Mouse (Mus musculus) midbrain, embryonic 13.5 days (tissue): ENCODE data around the gene Nt5c2. TPM values are rescaled to one million over a fixed set of nuclear protein-coding genes. Genes with fewer than 3 reads are reported as not detected.

Experiments used
- ATAC-seq: fragments of 200-750 bp; cut with Nextera tagmentation; 2 replicates; pipeline ENCODE4 v1.8.0; 2017; ENCODE audit warnings: mild to moderate bottlenecking, moderate TSS enrichment, moderate library complexity
- H3K27ac ChIP-seq: fragments of 300-500 bp; sonication (generic); 2 replicates; pipeline ENCODE4 v1.5.1; 2015; ENCODE audit warnings: inconsistent platforms, mild to moderate bottlenecking, moderate library complexity
- H3K27me3 ChIP-seq: fragments of 300-500 bp; sonication (generic); 2 replicates; pipeline ENCODE4 v1.6.1; 2015; ENCODE audit warnings: mild to moderate bottlenecking, inconsistent platforms
- H3K36me3 ChIP-seq: fragments of 300-500 bp; sonication (generic); 2 replicates; pipeline ENCODE4 v1.6.1; 2015; ENCODE audit warnings: mild to moderate bottlenecking, inconsistent platforms
- H3K4me1 ChIP-seq: fragments of 300-500 bp; sonication (generic); replicated peaks from 2 replicates; pipeline ENCODE4 v1.6.1; 2015; ENCODE audit warnings: inconsistent platforms
- H3K4me2 ChIP-seq: fragments of 300-500 bp; sonication (generic); replicated peaks from 2 replicates; pipeline ENCODE4 v1.6.1; 2015; ENCODE audit warnings: moderate library complexity, mild to moderate bottlenecking, inconsistent platforms
- H3K4me3 ChIP-seq: fragments of 300-500 bp; sonication (generic); replicated peaks from 2 replicates; pipeline ENCODE4 v1.5.1; 2015; ENCODE audit warnings: mild to moderate bottlenecking, inconsistent platforms
- H3K9ac ChIP-seq: fragments of 300-500 bp; sonication (generic); replicated peaks from 2 replicates; pipeline ENCODE4 v1.6.1; 2015; ENCODE audit warnings: mild to moderate bottlenecking, inconsistent platforms
- H3K9me3 ChIP-seq: fragments of 300-500 bp; sonication (generic); 2 replicates; pipeline ENCODE4 v1.6.1; 2016; ENCODE audit warnings: mild to moderate bottlenecking, inconsistent platforms
- WGBS: fragments of 180-500 bp; shearing (Covaris S2); methylation state at CpG from one replicate; pipeline ENCODE4 v1.1.7; 2015; 5-methylcytosine and 5-hydroxymethylcytosine counted together
- polyA plus RNA-seq: library from polyadenylated mRNA; unstranded; fragments of >200 nt; fragmentation: Nextera tagmentation; extraction: Ambion mirVana; gene quantifications from 2 replicates; pipeline ENCODE4 v1.2.1, GENCODE M21; 2015

The Nt5c2 gene
- polyA plus RNA-seq, 1 experiment from 2014 or later: 97.2 TPM

- peaks cover 8% of the 10 kb centered on the region for H3K4me1 ChIP-seq
- no peak overlapping the region for H3K4me2 ChIP-seq
- H3K36me3 ChIP-seq: 0 out of 2 replicates have a peak, but pooled peaks cover 2% of the 10 kb centered on the region
- no peak overlapping the region for H3K9ac ChIP-seq
- WGBS: 89% methylated on average over 4 of the region's 4 CpGs
- ATAC-seq: no peak
- no peaks in the 10 kb centered on the region for H3K9me3 ChIP-seq
- no peak overlapping the region for H3K4me3 ChIP-seq
- no peaks in the 10 kb centered on the region for H3K27me3 ChIP-seq
- no peak overlapping the region for H3K27ac ChIP-seq
Measured at GRCm38 (mm10) chr19:46905971-46906370, 109.0 kb downstream of the Nt5c2 start.

DNA sequence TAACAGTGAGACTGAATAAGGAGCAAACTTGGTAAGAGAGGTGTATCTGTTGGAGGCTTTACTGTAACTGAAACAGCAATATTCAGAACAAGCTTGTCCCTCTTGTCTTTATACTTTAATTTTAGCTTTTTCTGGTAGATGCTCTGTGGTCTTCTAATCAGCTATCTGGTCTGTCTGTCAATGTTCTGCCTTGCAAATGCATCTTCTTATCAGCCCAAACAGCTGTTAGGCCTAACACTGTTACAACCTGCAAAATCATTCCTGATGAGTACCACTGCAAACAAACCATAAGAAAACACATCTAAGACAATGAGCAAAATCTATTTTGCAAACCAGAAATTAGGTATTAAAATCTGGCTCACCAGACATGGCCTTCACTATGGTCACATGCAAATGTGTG lies 109.6 kb downstream of the Nt5c2 start:
- no peak overlapping the region for H3K4me2 ChIP-seq
- H3K4me1 ChIP-seq: peaks cover 8% of the 10 kb centered on the region
- no peak overlapping the region for H3K4me3 ChIP-seq
- no peaks in the 10 kb centered on the region for H3K27me3 ChIP-seq
- no peak overlapping the region for H3K27ac ChIP-seq
- H3K36me3 ChIP-seq: 0 out of 2 replicates have a peak, but pooled peaks cover 2% of the 10 kb centered on the region
- no peaks in the 10 kb centered on the region for H3K9me3 ChIP-seq
- no peak overlapping the region for H3K9ac ChIP-seq
- ATAC-seq: no peak

- WGBS: 97% methylated on average over 1 of the region's 1 CpGs
- no peak overlapping the region for H3K9ac ChIP-seq
- H3K27me3 ChIP-seq: no peaks in the 10 kb centered on the region
- peaks cover 8% of the 10 kb centered on the region for H3K4me1 ChIP-seq
- H3K36me3 ChIP-seq: 0 out of 2 replicates have a peak, but pooled peaks cover 2% of the 10 kb centered on the region
- H3K9me3 ChIP-seq: no peaks in the 10 kb centered on the region
- H3K4me2 ChIP-seq: no peak overlapping the region
- ATAC-seq: no peak
- no peak overlapping the region for H3K4me3 ChIP-seq
- H3K27ac ChIP-seq: no peak overlapping the region
Measured at GRCm38 (mm10) chr19:46904907-46905306, 110.0 kb downstream of the Nt5c2 start.

DNA sequence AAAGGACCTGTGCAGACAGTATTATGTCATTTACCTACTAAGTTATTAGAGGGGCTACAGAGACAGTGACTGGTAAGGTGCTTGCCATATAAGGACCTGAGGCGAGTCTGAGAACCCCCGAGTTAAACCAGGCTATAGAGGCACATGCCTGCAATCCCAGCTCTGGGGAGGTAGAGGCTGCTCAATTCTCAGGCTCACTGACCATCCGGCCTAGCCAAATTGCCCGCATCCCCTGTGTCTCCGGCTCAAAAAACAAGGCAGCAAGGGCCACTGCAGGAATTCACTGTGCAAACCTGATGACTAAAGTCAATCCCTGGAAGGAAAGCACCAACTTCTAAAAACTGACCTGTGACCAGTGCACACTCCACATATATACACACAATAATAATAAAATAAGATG lies 111.6 kb downstream of the Nt5c2 start:
- H3K4me3 ChIP-seq: no peak overlapping the region
- 95% methylated on average over 5 of the region's 5 CpGs for WGBS
- H3K9ac ChIP-seq: no peak overlapping the region
- no peak overlapping the region for H3K27ac ChIP-seq
- H3K27me3 ChIP-seq: no peaks in the 10 kb centered on the region
- no peaks in the 10 kb centered on the region; the same call in 1 of the 2 replicates for H3K4me1 ChIP-seq
- H3K4me2 ChIP-seq: no peak overlapping the region
- peaks cover 11% of the 10 kb centered on the region for H3K36me3 ChIP-seq
- no peak for ATAC-seq
- no peaks in the 10 kb centered on the region for H3K9me3 ChIP-seq

DNA sequence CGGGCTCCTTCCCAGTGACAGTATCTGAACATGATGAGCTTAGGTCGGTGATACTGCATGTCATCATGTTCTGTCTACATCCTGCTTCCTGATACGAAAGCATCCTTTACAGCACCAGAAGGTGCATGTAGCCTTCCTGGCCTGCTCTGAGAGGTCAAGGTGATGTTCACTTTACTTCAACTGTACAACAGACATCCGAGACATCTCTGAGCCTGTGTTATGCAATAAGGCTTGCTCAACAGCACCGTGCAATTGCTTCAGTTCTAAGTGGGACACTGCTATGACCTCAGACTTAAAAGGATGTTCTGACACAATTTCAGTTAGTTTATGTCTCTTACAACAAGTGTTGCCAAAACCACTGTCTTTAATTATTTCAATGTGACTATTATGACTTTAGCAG lies 113.6 kb downstream of the Nt5c2 start:
- no peak overlapping the region for H3K4me3 ChIP-seq
- no peak for ATAC-seq
- 96% methylated on average over 5 of the region's 5 CpGs for whole genome bisulfite sequencing

DNA sequence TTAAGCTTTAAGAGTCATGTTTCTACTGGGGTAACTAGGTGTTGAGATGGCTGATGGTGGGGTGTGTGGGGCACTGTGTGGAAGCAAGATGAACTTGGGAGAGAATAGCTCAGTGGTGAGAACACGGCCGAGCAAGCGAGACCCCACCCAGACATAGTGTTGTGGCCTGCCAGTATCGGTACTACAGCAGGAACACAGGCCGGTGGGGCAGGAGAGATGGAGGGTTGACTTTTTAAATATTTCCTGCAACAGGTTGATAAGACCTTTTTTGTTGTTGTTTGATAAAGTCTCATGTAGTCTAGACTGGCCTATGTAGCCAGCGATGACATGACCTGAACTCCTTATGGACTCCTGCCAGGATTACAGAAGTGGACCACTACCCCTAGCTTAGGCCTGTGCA lies 114.2 kb downstream of the Nt5c2 start:
- peaks cover 6% of the 10 kb centered on the region for H3K9me3 ChIP-seq
- 94% methylated on average over 6 of the region's 6 CpGs for WGBS
- no peak overlapping the region for H3K9ac ChIP-seq
- no peak overlapping the region for H3K4me3 ChIP-seq
- no peak for ATAC-seq
- no peak overlapping the region for H3K27ac ChIP-seq
- H3K36me3 ChIP-seq: peaks cover 32% of the 10 kb centered on the region
- H3K4me2 ChIP-seq: no peak overlapping the region
- H3K4me1 ChIP-seq: no peaks in the 10 kb centered on the region
- H3K27me3 ChIP-seq: no peaks in the 10 kb centered on the region

More for the DNA sequence above, 113.6 kb downstream of the Nt5c2 start:
- peaks cover 6% of the 10 kb centered on the region for H3K9me3 ChIP-seq
- H3K27me3 ChIP-seq: no peaks in the 10 kb centered on the region
- H3K27ac ChIP-seq: no peak overlapping the region
- H3K4me1 ChIP-seq: no peaks in the 10 kb centered on the region; the same call in 1 of the 2 replicates
- no peak overlapping the region for H3K9ac ChIP-seq
- peaks cover 28% of the 10 kb centered on the region for H3K36me3 ChIP-seq
- no peak overlapping the region for H3K4me2 ChIP-seq

DNA sequence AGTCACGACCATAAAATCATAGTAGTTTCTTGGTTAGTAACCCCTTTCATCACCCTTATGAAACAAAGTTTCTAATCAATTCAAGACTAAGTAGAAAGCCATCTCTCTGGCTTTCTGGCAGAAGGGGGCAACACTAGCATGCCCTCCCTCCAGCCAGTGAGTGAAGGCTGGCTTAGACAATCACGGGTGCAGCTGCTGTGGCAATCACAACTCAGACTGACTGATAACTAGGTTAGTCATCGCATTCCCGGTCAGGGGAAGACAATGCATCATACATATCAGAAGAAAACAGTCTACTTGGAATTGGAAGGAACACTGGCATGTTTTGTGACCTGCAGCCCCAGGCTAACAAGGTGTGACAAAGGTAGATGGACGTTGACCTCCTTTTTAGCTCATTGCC lies 115.1 kb downstream of the Nt5c2 start:
- peaks cover 6% of the 10 kb centered on the region for H3K9me3 ChIP-seq
- no peaks in the 10 kb centered on the region for H3K27me3 ChIP-seq
- H3K27ac ChIP-seq: no peak overlapping the region
- peaks cover 36% of the 10 kb centered on the region for H3K36me3 ChIP-seq
- no peak overlapping the region for H3K4me2 ChIP-seq
- 81% methylated on average over 5 of the region's 5 CpGs for WGBS
- no peak for ATAC-seq
- H3K4me1 ChIP-seq: no peaks in the 10 kb centered on the region
- no peak overlapping the region for H3K9ac ChIP-seq
- H3K4me3 ChIP-seq: no peak overlapping the region

DNA sequence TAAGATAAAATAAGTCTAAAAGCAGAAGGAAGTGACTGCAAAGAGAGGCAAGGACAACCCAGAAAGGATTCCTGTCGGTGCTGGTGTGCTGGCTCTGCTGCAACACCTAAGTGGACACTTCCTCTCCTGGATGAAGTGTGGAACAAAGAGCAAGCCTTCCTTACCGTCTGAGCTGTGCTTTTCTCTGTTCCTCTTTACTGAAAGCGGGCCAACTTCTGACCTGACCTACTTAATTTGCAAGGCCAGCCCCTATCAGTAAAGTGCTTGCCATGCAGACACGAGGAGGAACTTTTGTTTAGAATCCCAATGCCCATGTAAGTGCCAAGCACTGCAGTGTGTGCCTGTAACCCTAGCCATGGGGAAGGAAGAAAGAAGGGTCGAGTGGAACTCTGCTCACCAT lies 115.6 kb downstream of the Nt5c2 start:
- H3K9me3 ChIP-seq: peaks cover 6% of the 10 kb centered on the region
- H3K27ac ChIP-seq: no peak overlapping the region
- H3K4me3 ChIP-seq: no peak overlapping the region
- H3K27me3 ChIP-seq: no peaks in the 10 kb centered on the region
- ATAC-seq: no peak
- peaks cover 38% of the 10 kb centered on the region for H3K36me3 ChIP-seq
- WGBS: 65% methylated on average over 5 of the region's 5 CpGs
- no peak overlapping the region for H3K4me2 ChIP-seq
- no peaks in the 10 kb centered on the region for H3K4me1 ChIP-seq
- no peak overlapping the region for H3K9ac ChIP-seq

GRCm38 (mm10) chr19:46898222-46898621 lies 116.7 kb downstream of the Nt5c2 start:
- WGBS: 90% methylated on average over 5 of the region's 5 CpGs
- no peak overlapping the region for H3K27ac ChIP-seq
- H3K36me3 ChIP-seq: peaks cover 40% of the 10 kb centered on the region
- H3K9ac ChIP-seq: no peak overlapping the region
- ATAC-seq: no peak
- H3K4me3 ChIP-seq: no peak overlapping the region
- H3K4me2 ChIP-seq: no peak overlapping the region
- no peaks in the 10 kb centered on the region for H3K27me3 ChIP-seq
- H3K9me3 ChIP-seq: peaks cover 6% of the 10 kb centered on the region
- H3K4me1 ChIP-seq: no peaks in the 10 kb centered on the region

- WGBS: 84% methylated on average over 3 of the region's 3 CpGs
- H3K36me3 ChIP-seq: peaks cover 43% of the 10 kb centered on the region
- H3K9me3 ChIP-seq: peaks cover 6% of the 10 kb centered on the region
- no peak overlapping the region for H3K27ac ChIP-seq
- no peak overlapping the region for H3K4me2 ChIP-seq
- no peak overlapping the region for H3K9ac ChIP-seq
- H3K27me3 ChIP-seq: no peaks in the 10 kb centered on the region
- no peak for ATAC-seq
- H3K4me3 ChIP-seq: no peak overlapping the region
- no peaks in the 10 kb centered on the region for H3K4me1 ChIP-seq
Measured at GRCm38 (mm10) chr19:46897135-46897534, 117.8 kb downstream of the Nt5c2 start.

GRCm38 (mm10) chr19:46893484-46893883 lies 121.5 kb downstream of the Nt5c2 start:
- H3K27ac ChIP-seq: no peak overlapping the region
- ATAC-seq: no peak
- peaks cover 6% of the 10 kb centered on the region for H3K9me3 ChIP-seq
- no peak overlapping the region for H3K9ac ChIP-seq
- WGBS: 92% methylated on average over 7 of the region's 7 CpGs
- no peak overlapping the region for H3K4me2 ChIP-seq
- peaks cover 72% of the 10 kb centered on the region for H3K36me3 ChIP-seq
- no peaks in the 10 kb centered on the region for H3K27me3 ChIP-seq
- H3K4me1 ChIP-seq: no peaks in the 10 kb centered on the region
- no peak overlapping the region for H3K4me3 ChIP-seq

GRCm38 (mm10) chr19:46892856-46893255 lies 122.1 kb downstream of the Nt5c2 start:
- Histone ChIP-seq H3K4me3 (no peak overlapping the region), H3K9ac (no peak overlapping the region), H3K27ac (no peak overlapping the region), H3K4me2 (no peak overlapping the region), H3K36me3 (peaks cover 72% of the 10 kb centered on the region), H3K9me3 (peaks cover 6% of the 10 kb centered on the region), H3K27me3 (no peaks in the 10 kb centered on the region), H3K4me1 (no peaks in the 10 kb centered on the region)
- no peak for ATAC-seq
- WGBS: 83% methylated on average over 3 of the region's 3 CpGs

DNA sequence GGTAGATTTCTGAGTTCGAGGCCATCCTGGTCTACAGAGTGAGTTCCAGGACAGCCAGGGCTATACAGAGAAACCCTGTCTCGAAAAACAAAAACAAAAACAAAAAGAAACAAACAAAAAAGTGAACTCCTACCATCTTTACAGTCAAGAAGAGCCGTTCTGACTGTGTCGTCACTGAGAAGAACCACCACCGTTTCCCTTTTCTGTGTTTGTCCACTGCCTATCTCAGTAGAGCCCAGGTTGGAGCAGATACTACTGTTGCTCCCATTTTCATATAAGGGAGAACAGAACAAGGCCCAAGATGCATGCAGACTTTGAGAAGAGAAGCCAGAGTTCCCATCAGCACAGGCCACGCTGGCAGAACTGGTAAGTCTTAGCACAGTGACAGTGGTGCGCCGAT lies 124.3 kb downstream of the Nt5c2 start:
- WGBS: 94% methylated on average over 8 of the region's 8 CpGs
- no peak overlapping the region for H3K9ac ChIP-seq
- H3K27ac ChIP-seq: no peak overlapping the region
- no peaks in the 10 kb centered on the region for H3K27me3 ChIP-seq
- no peak for ATAC-seq
- no peaks in the 10 kb centered on the region for H3K9me3 ChIP-seq
- no peak overlapping the region for H3K4me3 ChIP-seq
- no peaks in the 10 kb centered on the region for H3K4me1 ChIP-seq
- H3K36me3 ChIP-seq: peaks cover 67% of the 10 kb centered on the region
- no peak overlapping the region for H3K4me2 ChIP-seq
